Mouse (Mus musculus) kidney, postnatal 4 days (tissue): ENCODE data around the gene Erich6.
"Not testable (repeated sequence)": the region's sequence is repeated elsewhere in the genome, so short reads cannot be mapped to it uniquely, and the experiment has no call there.

Experiments used
- DNase-seq, 2 experiments: peaks; one replicate each; pipeline ENCODE4 v3.0.0; 2021; ENCODE audit warnings: mixed read lengths in 2 of 2

The Erich6 gene

DNA sequence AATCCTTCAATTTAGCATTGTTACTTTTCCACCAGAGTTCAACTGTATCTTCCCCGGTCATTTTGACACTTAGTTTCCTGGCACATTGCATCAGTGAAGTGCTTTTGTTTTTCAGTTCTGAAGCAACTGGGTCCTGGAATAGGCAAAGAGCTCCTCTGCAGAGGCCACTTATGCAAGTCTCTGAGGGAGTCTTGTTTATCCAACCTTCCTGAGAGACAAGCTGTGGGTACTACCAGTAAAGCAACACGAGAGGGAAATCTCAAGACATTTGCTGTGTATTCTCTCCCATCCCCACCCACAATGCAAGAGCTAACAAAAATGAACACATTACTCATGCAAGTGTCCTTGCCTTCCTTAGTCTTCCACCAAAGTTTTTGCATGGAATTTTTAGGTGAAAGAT lies 5.3 kb downstream of the Erich6 start:
- no peak for DNase-seq

- no peak for DNase-seq
Measured at GRCm38 (mm10) chr3:58624981-58625380, 12.0 kb downstream of the Erich6 start.

DNA sequence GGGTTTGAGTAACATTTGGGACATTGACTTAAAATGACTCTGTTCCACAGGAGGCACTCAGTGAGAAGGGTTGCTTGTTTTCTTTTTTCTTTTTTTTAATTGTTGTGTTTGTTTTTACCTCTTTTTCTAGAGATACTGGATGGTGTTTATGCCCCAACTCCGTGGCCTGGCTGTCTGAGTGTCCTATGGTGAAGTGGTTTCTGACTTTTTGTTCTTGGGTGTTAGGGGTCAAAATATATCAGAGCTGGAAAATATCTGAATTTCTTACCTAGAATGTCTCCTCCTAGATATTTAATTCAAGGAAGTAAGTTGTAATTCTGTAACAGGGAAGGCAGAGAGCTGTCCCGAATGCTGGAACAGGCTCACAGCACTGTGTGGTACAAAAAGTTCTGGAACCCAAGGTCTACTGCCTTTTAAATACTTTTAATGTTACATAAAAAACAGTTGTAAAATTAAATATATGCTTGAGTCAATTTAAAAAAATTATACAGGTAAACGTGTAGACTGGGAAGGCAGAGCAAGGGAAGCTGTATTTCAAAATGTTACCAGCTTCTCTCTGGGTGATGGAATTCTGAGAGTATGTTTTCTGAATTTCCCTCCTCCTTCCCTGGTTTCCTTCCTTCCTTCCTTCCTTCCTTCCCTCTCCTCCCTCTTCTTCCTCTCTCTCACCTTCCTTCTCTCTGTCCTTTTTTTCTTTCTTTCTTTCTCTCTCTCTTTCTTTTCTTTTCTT lies 14.2 kb downstream of the Erich6 start:
- DNase-seq = no peak

DNA sequence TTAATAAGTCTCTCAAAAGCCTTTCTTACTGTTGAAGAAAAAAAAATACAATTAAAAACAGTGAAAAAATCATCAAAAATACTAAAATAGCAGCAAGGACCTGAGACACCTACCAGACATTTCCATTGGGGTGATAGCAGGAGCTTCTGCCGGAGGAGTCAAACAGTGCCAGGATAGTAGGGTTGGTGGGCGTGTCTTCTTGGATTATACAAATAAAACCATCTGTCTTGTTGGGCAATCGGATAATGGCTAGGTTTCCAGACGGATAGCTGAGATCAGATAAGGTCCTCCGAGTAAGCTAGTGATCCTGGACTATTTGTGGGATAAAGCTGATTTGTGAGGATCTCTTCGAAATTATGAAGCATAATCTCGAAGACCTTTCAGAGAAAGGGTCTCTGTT lies 15.9 kb downstream of the Erich6 start:
- no peak for DNase-seq

- DNase-seq = no peak
Measured at GRCm38 (mm10) chr3:58609985-58610384, 27.0 kb downstream of the Erich6 start.

- DNase-seq = no peak
Measured at GRCm38 (mm10) chr3:58608506-58608905, 28.5 kb downstream of the Erich6 start.

- DNase-seq = no peak
Measured at GRCm38 (mm10) chr3:58593623-58594022, 43.4 kb downstream of the Erich6 start.

- DNase-seq = not testable (repeated sequence)
Measured at GRCm38 (mm10) chr3:58592666-58593065, 44.3 kb downstream of the Erich6 start.

GRCm38 (mm10) chr3:58590544-58590943 lies 46.5 kb downstream of the Erich6 start:
- not testable (repeated sequence) for DNase-seq

GRCm38 (mm10) chr3:58582788-58583426 lies 54.1 kb downstream of the Erich6 start:
- DNase-seq = no peak

- DNase-seq = no peak
Measured at GRCm38 (mm10) chr3:58582297-58582696, 54.7 kb downstream of the Erich6 start.

GRCm38 (mm10) chr3:58581530-58581929 lies 55.5 kb downstream of the Erich6 start:
- no peak for DNase-seq

DNA sequence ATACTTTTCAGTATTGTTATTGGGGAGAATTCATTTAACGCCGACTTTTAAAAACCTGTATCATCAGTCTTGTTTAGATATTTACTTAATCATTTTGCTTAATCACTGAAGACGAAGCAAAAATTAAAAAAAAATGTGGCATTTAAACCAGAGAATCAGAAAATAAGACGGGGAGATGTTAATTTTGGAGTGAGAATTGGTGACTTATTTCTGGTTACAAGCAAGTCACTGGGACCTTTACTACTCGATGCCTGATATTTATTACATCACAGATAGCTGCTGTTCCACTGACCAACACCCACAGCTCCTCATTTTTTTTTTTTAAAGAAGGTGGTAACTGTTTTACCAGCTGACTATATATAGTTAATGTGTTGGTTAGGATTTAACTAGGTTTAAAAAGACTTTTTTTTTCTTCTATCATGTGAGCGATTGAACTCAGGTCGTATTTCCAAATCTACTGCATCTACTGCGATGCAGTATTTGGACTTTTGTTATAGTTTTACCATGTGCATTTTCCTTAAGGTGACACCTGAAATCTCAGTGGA lies 59.4 kb downstream of the Erich6 start:
- DNase-seq = no peak

DNA sequence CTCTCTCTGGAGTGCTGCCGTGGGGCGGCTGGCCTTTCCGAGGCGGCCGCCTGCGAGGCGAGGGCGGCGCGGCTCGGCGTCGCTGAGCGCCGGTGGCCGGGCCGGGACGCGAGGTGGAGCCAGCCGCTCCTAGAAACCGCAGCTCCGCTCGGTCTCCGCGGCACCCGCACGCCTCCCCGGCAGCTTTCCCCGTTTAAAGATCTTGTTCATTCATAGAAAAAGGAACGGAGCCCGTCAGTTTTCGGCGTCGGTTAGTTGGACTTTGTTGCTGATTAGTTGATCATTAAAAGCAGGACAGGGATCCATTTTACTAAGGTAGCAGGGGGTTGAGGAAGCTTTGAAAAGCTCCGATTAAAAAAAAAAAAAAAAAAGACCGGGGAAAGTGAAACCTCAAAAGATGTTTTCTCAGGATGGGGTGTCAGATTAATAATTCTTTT lies 59.9 kb downstream of the Erich6 start:
- DNase-seq = peak; percentile 71 to 78

GRCm38 (mm10) chr3:58576137-58577066 lies 60.6 kb downstream of the Erich6 start, which contains the start of gene Selenot:
Gene Selenot, plus strand, starts transcription at chr3:58576636.
- peak; percentile 97 to 98 for DNase-seq

DNA sequence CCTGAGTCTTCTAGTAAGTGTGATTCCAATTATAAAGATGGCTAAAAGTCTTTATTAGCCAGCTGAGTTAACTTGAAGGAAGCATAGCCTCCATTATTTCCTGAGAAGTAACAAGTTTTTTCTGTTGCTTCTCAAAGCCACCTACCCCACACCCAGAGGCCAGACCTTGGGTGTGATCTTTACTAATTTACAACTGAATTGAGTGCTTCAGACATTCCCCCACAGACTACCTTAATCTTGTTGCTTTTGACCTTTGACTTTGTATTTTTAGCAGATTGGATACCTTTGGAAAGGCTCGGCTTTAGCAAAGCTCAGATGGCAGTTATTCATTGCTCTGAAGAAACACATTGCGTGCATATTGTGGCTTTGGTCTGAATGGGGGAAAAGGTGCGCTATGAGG lies 66.2 kb downstream of the Erich6 start:
- DNase-seq = no peak
